Comparison of ENCODE assay signal across 31 mouse cellular contexts in genomic region chr6:72130056-72130455, GRCm38 (mm10).
"Had no signal": no experiment of that assay in that cellular context is flagged by ENCODE, and none has a peak within 500 bp of the region (broad histone marks: within the 10 kb centered on the region; RNA-seq: fewer than 3 reads in every experiment).

No protein-coding gene starts in this region.

- H3K4me1 ChIP-seq: hindbrain, embryonic 10.5 days; hindbrain, embryonic 12.5 days; hindbrain, embryonic 13.5 days; hindbrain, embryonic 15.5 days; intestine, embryonic 15.5 days had no signal

- DNase-seq: heart, postnatal 10 days; heart, postnatal 14 days; heart, postnatal 36 days; heart, postnatal 4 days; kidney, adult 11 months; kidney, adult 18-20 months; kidney, adult 2 months; kidney, adult 8-10 months; kidney, adult 9 months; kidney, postnatal 10 days; kidney, postnatal 14 days; kidney, postnatal 25 days; kidney, postnatal 36 days; kidney, postnatal 4 days; layer of hippocampus, adult 9-11 months; layer of hippocampus, postnatal 36 days had no signal

- H3K27me3 ChIP-seq: heart, embryonic 12.5 days; heart, embryonic 13.5 days; heart, embryonic 15.5 days; hindbrain, embryonic 12.5 days; hindbrain, embryonic 13.5 days; hindbrain, embryonic 15.5 days; intestine, embryonic 15.5 days; kidney, embryonic 15.5 days had no signal

- H3K4me3 ChIP-seq: heart, embryonic 10.5 days; heart, embryonic 12.5 days; heart, embryonic 13.5 days; heart, embryonic 15.5 days; hindbrain, embryonic 10.5 days; hindbrain, embryonic 12.5 days; hindbrain, embryonic 13.5 days; hindbrain, embryonic 15.5 days; intestine, embryonic 15.5 days; kidney, embryonic 15.5 days; layer of hippocampus, adult 2 months had no signal

- H3K27ac ChIP-seq: heart, embryonic 10.5 days; heart, embryonic 13.5 days; heart, embryonic 15.5 days; hindbrain, embryonic 10.5 days; hindbrain, embryonic 12.5 days; hindbrain, embryonic 13.5 days; hindbrain, embryonic 14.5 days; hindbrain, embryonic 15.5 days; hindbrain, postnatal 0 days; intestine, embryonic 15.5 days; kidney, embryonic 15.5 days; kidney, postnatal 0 days; layer of hippocampus, adult 2 months had no signal

- H3K9me3 ChIP-seq: heart, embryonic 10.5 days; heart, embryonic 12.5 days; heart, embryonic 13.5 days; heart, embryonic 15.5 days; hindbrain, embryonic 10.5 days; hindbrain, embryonic 12.5 days; hindbrain, embryonic 13.5 days; hindbrain, embryonic 15.5 days; intestine, embryonic 15.5 days; kidney, embryonic 15.5 days had no signal

- H3K9ac ChIP-seq: heart, embryonic 12.5 days; heart, embryonic 13.5 days; heart, embryonic 15.5 days; hindbrain, embryonic 12.5 days; hindbrain, embryonic 13.5 days; hindbrain, embryonic 14.5 days; hindbrain, embryonic 15.5 days; intestine, embryonic 15.5 days; kidney, embryonic 15.5 days had no signal

- H3K4me2 ChIP-seq: heart, embryonic 11.5 days; heart, embryonic 12.5 days; heart, embryonic 13.5 days; heart, embryonic 15.5 days; hindbrain, embryonic 12.5 days; hindbrain, embryonic 13.5 days; hindbrain, embryonic 14.5 days; hindbrain, embryonic 15.5 days; intestine, embryonic 15.5 days; kidney, embryonic 15.5 days had no signal
